Mouse (Mus musculus): ENCODE measurements around the gene Bbx.

The Bbx gene

DNA sequence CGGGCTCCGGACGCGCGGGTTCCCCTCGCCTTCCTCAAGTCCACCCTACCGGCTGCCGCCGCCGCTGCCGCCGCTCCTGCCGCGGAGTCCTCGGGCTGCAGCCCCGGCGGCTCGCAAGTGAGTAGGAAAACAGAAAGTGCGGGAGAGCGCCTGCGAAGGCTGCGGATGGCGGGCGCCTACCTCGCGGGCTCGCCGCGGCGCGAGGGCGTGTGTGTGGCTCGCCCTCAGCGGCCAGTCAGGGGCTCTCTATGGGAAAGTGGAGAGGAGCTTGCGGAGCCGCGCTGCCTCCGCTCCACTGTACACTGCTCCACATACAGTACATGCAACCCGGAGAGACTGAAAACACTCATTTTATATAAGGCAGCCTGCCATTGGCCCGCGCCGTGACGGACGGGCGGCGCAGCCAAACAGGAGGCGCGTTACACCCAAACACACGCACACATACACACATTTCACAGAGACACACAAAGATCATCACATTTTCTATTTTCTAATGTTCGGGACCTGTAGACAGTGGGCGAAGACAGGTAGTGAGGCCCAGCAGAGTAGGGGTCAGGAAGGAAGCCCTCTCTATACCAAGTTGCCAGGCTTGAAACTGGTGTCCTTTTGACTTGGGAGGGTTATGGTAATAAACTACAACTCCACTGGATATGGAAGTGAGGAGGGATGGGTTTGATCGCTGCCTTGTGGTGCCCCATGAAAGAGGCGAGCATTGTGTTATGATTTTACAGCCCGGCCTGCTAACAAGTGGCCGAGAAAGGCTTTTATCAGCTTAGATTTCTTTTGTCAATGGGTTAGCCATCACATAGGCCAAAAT lies at the start of gene Bbx:
Bbx (minus strand) TSS at position 329 of the 817 bp plus-strand sequence.
- DNase-seq (ENCODE audit: low spot score in 2 of 2) = peak; percentile 96 to 98

GRCm38 (mm10) chr16:50481892-50482291 lies 49.7 kb upstream of the Bbx start:
- no peak for DNase-seq (ENCODE audit: low spot score in 2 of 2)

GRCm38 (mm10) chr16:50481341-50481740 lies 49.2 kb upstream of the Bbx start:
- no peak for DNase-seq (ENCODE audit: low spot score in 2 of 2)

- no peak for DNase-seq (ENCODE audit: low spot score in 2 of 2)
Measured at GRCm38 (mm10) chr16:50478695-50479094, 46.5 kb upstream of the Bbx start.

DNA sequence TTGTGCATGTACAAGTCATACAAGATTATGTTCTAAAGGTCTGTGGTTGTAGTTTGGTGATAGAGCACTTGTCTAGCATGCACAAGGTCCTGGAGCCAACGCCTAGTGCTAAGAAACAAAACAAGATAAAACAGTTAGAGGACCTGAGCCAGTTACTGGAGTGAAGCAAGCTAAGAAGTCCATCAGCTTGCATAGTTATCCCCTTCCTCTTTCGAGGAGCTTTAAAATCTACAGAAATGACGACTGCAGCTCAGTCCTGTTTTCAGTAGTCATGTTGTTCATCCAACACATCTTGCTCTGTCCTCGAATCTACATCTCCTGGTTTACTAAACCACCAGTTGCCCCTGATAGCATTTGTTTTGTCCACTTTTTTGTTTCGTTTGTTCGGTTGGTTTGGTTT lies 45.4 kb upstream of the Bbx start:
- no peak for DNase-seq (ENCODE audit: low spot score in 2 of 2)

GRCm38 (mm10) chr16:50462226-50462870 lies 30.2 kb upstream of the Bbx start:
- peak in 1 of 2 experiments; percentile 1 for DNase-seq (ENCODE audit: low spot score in 2 of 2)

GRCm38 (mm10) chr16:50459146-50459545 lies 27.0 kb upstream of the Bbx start:
- no peak for DNase-seq (ENCODE audit: low spot score in 2 of 2)

DNA sequence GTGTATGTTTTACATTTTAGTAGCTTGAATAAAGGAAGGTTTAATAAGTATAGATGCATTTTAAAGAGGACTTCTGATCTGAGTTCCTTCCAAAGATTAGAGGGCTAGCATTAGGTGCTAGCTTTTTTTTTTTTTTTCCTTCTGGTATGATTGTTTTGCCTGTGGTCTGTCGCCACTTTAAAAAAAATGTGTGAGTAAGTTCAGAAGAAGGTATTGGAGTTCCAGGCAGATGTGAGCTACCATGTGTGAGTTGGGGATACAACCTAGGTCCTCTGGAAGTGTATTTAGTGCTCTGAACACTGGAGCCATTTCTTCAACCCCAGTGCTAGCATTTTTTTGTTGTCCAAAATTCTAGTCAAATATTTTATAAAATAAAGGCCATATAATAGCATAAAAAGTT lies 23.9 kb upstream of the Bbx start:
- DNase-seq (ENCODE audit: low spot score in 2 of 2) = no peak

DNA sequence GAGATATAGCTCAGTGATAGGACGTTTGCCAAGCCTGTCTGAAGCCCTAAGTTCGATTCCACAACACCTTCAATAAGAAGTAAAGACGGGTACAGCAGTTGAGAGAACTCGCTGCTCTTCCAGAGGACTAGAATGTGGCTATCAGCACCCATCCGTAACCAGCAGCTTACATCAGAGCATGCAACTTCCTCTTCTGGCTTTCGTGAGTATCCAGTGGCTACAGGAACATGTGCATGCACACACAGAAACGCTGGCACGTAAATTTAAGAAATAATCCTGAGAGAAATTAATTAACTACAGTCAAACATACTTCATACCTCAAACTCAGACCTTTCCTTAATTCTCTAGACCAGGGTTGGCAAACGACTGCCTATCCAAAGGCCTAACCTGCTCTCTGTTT lies 16.9 kb upstream of the Bbx start:
- DNase-seq (ENCODE audit: low spot score in 2 of 2) = no peak

DNA sequence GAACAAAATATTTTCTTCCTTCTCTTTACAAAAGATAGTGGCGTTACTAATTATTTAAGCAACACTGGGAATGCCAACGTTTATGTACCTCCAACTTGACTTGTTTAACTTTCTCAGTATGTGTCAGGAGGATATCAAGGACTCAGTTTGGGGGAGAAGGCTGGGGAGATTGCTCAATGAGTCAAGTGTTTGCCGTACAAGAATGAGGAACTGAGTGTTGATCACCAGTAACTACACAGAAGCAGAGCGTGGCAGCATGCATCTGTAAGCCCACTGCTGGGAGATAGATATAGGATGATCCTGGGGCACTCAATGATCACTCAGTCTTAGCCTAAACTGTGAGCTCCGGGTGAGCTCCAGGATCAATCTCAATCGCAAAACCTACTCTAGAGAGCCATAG lies 12.8 kb upstream of the Bbx start:
- no peak for DNase-seq (ENCODE audit: low spot score in 2 of 2)

DNA sequence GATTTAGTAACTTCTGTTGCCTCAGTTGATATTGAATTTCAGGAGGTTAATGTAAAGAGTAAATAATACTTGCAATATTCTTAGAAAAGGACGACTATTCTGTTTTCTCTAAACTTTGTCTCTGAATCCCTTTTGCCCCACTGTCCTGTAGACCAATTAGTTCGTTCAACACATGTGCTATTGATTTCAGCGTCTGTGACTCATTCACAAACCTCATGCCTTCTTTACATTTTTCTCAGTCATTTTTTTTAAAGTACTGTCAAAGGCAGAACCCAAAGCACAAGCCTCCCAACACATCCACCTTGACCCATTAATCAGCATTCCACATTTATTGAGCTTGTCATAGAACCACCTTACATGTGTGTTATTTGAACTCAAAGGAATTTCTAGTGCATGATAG lies 6.6 kb upstream of the Bbx start:
- no peak for DNase-seq (ENCODE audit: low spot score in 2 of 2)

DNA sequence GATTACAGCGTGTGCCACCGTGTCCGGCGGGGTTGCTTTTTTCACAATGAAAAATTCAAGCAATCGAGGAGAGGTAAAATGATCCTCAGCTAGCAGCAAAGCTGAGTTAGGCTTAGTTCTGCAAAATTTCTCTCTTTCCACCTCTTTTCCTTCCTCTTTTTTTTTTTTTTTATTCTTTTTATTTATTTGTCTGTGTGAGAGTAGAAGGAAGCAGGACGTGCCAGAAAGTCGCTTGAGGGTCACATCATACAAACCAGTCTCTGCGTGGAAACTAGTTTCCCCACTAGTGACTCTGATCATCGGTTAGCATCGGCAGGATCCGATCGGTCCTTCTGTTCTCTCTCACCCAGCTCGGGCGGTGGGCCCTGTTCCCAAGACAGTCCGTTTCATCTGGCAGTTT lies 5.6 kb upstream of the Bbx start:
- DNase-seq (ENCODE audit: low spot score in 2 of 2) = no peak

GRCm38 (mm10) chr16:50437331-50437730 lies 5.1 kb upstream of the Bbx start:
- DNase-seq (ENCODE audit: low spot score in 2 of 2) = no peak

DNA sequence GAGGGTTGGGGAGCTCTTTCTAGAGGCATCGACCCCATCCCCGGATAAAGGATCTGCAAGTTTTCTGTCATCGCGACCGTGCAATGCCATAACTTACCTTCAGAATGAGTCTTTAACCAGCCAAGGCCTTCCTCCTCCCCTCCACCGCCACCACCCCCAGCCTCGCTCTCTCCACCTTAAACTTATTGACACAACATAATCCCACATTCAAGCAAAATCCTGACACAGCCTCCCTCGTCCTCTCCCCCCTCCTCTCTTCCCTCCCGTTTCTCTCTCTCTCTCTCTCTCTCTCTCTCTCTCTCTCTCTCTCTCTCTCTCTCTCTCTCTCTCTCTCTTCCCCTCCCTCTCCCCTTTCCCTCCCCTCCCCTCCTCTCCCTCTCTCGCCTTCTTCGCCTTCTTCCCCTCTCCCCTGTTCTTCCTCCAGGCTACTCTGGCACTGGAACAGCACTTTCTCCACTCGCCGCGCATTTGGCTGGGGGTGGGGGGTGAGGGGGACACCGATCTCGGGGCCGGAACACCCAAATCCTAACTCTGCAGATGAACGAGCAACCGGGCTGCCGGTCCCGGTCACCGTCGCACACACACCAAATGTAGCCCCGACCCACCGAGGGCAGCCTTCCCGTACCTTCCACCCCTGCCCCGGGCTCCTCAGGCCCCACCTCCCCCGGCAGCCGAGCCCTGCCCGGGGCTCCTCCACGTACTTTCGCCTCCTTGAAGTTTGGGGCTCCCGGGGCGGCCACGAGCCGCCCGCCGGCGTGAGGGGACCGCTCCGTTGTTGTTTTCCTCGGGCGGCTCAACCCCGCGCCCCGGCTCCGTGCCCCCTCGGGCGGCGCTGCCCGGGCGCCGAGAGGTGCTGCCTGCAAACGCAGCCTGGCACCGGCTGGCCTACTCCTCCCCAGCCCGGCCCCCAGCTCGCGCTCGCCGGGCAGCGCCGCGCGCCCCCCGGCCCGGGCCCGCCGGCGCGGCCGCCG lies 894 bp downstream of the Bbx start:
- peak; percentile 48 to 64 for DNase-seq (ENCODE audit: low spot score in 2 of 2)

DNA sequence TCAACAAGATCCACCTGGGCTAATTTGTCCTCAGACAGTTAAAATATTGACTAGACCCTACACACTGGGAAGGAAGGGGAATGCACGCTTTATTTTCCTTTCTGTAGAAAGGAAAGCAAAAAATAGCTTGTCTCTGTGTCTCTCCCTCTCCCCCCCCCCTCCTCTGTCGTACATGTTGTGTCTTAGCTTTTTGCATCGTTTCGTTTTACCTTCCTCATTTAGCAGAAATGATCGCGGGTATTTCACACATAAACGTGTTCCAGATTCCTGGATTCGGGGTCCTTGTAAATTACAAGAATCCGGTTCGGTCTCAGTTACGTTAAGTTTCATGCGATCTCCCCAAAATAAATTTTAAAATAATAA lies 1.7 kb downstream of the Bbx start:
- DNase-seq (ENCODE audit: low spot score in 2 of 2) = no peak

DNA sequence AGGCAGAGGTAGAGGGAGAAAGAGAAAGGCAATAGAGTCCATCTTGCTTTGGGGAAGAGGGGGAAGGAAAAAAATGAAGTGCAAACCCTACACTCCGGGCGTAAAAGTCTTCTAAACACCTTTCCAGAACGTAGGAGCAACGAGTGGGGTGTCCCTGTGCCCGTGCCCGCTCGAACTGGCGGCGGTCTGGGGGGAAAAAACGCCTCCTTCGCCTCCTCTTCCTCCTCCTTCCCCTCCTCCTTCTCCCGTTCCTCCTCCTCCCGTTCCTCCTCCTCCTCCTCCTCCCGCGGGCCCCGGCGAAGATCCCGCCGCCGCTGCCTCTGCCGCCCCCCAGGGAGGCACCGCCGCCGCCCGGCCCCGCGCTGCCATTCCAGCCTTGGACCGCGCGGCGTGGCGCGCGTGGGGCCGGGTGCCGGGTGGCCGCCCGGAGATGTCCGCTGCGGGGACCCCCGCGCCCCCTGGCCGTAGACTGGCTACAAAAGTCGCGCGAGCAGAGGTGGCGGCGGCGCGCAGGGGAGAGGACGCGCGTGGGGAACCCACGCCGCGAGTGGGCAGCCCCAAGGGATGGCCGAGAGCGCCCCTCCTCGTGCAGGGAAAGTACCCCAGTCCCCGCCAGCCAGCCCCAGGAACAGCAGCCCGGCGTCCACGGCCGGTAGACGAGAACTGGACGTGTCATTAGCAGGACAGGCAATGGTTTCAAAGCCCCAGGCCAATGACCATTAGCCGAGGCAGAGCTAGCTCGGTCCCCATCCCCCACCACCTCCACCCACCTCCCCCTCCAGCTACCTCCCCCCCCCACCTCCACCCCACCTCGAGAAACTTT lies 2.3 kb downstream of the Bbx start:
- peak; percentile 17 to 19 for DNase-seq (ENCODE audit: low spot score in 2 of 2)

- peak in 1 of 2 experiments; percentile 3 for DNase-seq (ENCODE audit: low spot score in 2 of 2)
Measured at GRCm38 (mm10) chr16:50428871-50429691, 3.1 kb downstream of the Bbx start.

DNA sequence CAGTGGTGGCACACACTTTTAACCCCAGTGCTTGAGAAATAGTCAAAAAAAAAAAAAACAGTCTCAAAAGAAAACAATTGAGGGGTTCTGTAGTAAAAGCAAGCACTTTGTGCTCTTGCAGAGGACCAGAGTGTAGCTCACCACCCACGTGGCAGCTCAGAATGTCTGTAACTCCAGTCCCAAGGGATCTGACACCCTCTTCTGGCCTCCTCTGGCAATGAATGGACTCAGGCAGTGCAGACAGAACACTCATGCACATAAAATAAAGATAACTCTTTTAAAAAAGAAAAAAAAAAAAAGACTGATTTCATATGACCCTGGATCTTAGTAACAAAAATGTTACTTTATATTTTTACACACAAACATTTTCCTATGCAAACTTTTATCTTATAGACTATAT lies 12.1 kb downstream of the Bbx start:
- no peak for DNase-seq (ENCODE audit: low spot score in 2 of 2)

DNA sequence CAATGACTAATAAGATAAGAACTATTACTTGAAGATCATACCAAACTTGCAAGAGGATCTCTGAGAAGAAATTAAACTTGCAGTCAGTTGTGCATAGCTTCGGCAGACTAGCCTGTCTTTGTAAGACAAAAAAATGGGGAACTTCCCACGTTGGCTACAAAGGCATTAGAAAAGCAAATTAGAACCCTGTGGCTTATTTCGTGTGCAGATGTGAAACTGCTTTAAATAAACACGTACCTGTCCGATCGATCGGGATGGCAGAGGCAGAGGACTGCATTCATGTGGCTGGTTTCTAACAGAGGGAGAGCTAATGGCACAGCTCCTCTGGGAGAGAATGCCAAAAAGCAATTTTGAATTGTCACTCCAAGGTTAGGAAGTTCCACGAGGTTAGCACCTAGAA lies 16.8 kb downstream of the Bbx start:
- DNase-seq (ENCODE audit: low spot score in 2 of 2) = no peak

DNA sequence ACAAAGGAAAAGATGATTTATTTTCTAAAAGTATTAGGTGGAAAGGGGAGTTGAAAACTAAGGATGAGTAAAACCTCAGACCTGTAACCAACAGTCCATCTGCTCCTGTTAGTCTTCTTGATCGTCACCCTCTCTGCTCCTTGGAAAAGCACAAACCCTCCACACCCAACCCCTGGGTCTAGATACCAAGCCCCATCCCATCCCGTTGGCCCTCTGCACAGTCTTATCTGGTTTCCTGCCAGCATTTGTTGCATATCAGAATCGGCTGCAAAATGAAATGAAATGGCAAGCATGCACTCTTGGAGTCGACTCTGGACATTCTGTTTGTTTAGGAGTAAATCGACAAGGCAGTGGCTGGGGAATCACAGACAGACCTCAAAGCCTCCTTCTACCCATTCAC lies 29.3 kb downstream of the Bbx start:
- DNase-seq (ENCODE audit: low spot score in 2 of 2) = no peak

DNA sequence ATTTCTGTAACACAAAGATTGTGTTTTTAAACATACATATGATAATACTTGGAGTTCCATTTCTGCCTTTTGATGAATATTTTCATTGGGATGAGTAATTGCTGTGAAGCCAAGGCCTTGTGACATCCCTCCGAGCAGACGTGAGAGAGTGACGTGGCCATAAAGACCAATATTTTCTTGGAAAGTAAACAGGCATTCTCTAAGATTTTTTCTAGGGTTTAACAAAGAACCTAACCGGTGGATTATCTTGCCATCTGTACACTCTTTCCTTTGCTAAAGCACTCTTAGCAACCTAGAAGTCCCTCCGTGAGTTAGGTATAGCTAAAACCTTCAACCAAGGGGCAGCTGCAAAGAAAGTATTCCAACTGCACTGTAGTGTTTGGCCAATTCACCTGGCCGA lies 32.4 kb downstream of the Bbx start:
- no peak for DNase-seq (ENCODE audit: low spot score in 2 of 2)

Data from urinary bladder, postnatal 36 days (tissue).